Mouse (Mus musculus) kidney, postnatal 0 days (tissue): ENCODE data around the gene Mrpl33. TPM values are rescaled to one million over a fixed set of nuclear protein-coding genes. Genes with fewer than 3 reads are reported as not detected.
"Not testable (repeated sequence)": the region's sequence is repeated elsewhere in the genome, so short reads cannot be mapped to it uniquely, and the experiment has no call there.

Source experiments
- ATAC-seq: fragments of 200-750 bp; cut with Nextera tagmentation; replicated peaks from 2 replicates; pipeline ENCODE4 v1.8.0; 2017; ENCODE audit warnings: low read depth, moderate number of reproducible peaks, moderate TSS enrichment, moderate library complexity; ENCODE audit not compliant: low FRiP score
- DNase-seq: peaks from one replicate; pipeline ENCODE4 v3.0.0-alpha.2; 2016; ENCODE audit warnings: low spot score
- H3K27ac ChIP-seq: fragments of 300-500 bp; sonication (generic); 2 replicates; pipeline ENCODE4 v1.5.1; 2014; ENCODE audit warnings: mild to moderate bottlenecking
- H3K27me3 ChIP-seq: fragments of 300-500 bp; sonication (generic); 2 replicates; pipeline ENCODE4 v1.6.1; 2014; ENCODE audit warnings: low read length, mixed read lengths; ENCODE audit not compliant: insufficient read depth
- H3K36me3 ChIP-seq: fragments of 300-500 bp; sonication (generic); 2 replicates; pipeline ENCODE4 v1.6.1; 2014; ENCODE audit warnings: low read length, mixed read lengths; ENCODE audit not compliant: insufficient read depth
- H3K4me1 ChIP-seq: fragments of 300-500 bp; sonication (generic); replicated peaks from 2 replicates; pipeline ENCODE4 v1.6.1; 2014; ENCODE audit warnings: antibody characterized with exemption, low read length, mixed read lengths; ENCODE audit not compliant: insufficient read depth
- H3K4me2 ChIP-seq: fragments of 300-500 bp; sonication (generic); 2 replicates; pipeline ENCODE4 v1.6.1; 2014; ENCODE audit warnings: mild to moderate bottlenecking, low read length, moderate library complexity, mixed read lengths
- H3K4me3 ChIP-seq: fragments of 300-500 bp; sonication (generic); replicated peaks from 2 replicates; pipeline ENCODE4 v1.5.1; 2014; ENCODE audit warnings: low read depth, low read length
- H3K9ac ChIP-seq: fragments of 300-500 bp; sonication (generic); 2 replicates; pipeline ENCODE4 v1.6.1; 2014; ENCODE audit warnings: low read depth, low read length
- H3K9me3 ChIP-seq: fragments of 300-500 bp; sonication (generic); replicated peaks from 2 replicates; pipeline ENCODE4 v1.6.1; 2016; ENCODE audit warnings: low read length, inconsistent platforms, mixed read lengths
- CTCF ChIP-seq: IDR thresholded peaks from 2 replicates; pipeline ENCODE4 v1.5.1; 2016; ENCODE audit warnings: antibody characterized with exemption, low read depth, mild to moderate bottlenecking, moderate library complexity
- WGBS: fragments of 180-500 bp; shearing (Covaris S2); extraction: QIAGEN DNeasy Blood & Tissue Kit; methylation state at CpG from one replicate; pipeline ENCODE4 v1.1.7; 2014; 5-methylcytosine and 5-hydroxymethylcytosine counted together
- polyA plus RNA-seq: library from polyadenylated mRNA; unstranded; fragments of >200 nt; fragmentation: Nextera tagmentation; extraction: Ambion mirVana; gene quantifications from 2 replicates; pipeline ENCODE4 v1.2.1, GENCODE M21; 2015

The Mrpl33 gene
- polyA plus RNA-seq, 1 experiment from 2014 or later: 406 TPM

GRCm38 (mm10) chr5:31576539-31576975, 20.2 kb upstream of the Mrpl33 start:
- TF ChIP-seq CTCF: no peak
- H3K4me2 ChIP-seq: no peak overlapping the region
- no peaks in the 10 kb centered on the region for H3K36me3 ChIP-seq
- no peak overlapping the region for H3K9ac ChIP-seq
- H3K9me3 ChIP-seq: no peaks in the 10 kb centered on the region
- WGBS: 53% methylated on average over 6 of the region's 7 CpGs
- peak; percentile 95 for ATAC-seq
- peak overlapping the region; percentile 72 for H3K27ac ChIP-seq
- H3K4me1 ChIP-seq: peaks cover 7% of the 10 kb centered on the region; the same call in 1 of the 2 replicates
- H3K4me3 ChIP-seq: no peak overlapping the region
- no peaks in the 10 kb centered on the region for H3K27me3 ChIP-seq
- DNase-seq: peak; percentile 52

GRCm38 (mm10) chr5:31581263-31581662, 15.5 kb upstream of the Mrpl33 start:
- H3K36me3 ChIP-seq: no peaks in the 10 kb centered on the region
- peaks cover 15% of the 10 kb centered on the region; the same call in 1 of the 2 replicates for H3K4me1 ChIP-seq
- H3K9ac ChIP-seq: no peak overlapping the region
- ATAC-seq: no peak
- H3K9me3 ChIP-seq: no peaks in the 10 kb centered on the region
- H3K27me3 ChIP-seq: no peaks in the 10 kb centered on the region
- WGBS: 58% methylated on average over 6 of the region's 6 CpGs
- no peak for DNase-seq
- no peak for TF ChIP-seq CTCF
- no peak overlapping the region for H3K4me2 ChIP-seq
- H3K27ac ChIP-seq: peak overlapping the region; percentile 19; the same call in 1 of the 2 replicates
- no peak overlapping the region for H3K4me3 ChIP-seq

GRCm38 (mm10) chr5:31581932-31582331, 14.8 kb upstream of the Mrpl33 start:
- H3K27ac ChIP-seq: peak overlapping the region; percentile 93
- H3K9me3 ChIP-seq: no peaks in the 10 kb centered on the region
- DNase-seq (no peak), ATAC-seq (no peak)
- no peak overlapping the region for H3K4me3 ChIP-seq
- H3K4me2 ChIP-seq: no peak overlapping the region
- H3K9ac ChIP-seq: no peak overlapping the region
- no peak for TF ChIP-seq CTCF
- H3K4me1 ChIP-seq: peaks cover 18% of the 10 kb centered on the region
- no peaks in the 10 kb centered on the region for H3K27me3 ChIP-seq
- H3K36me3 ChIP-seq: no peaks in the 10 kb centered on the region
- WGBS: 55% methylated on average over 3 of the region's 3 CpGs

GRCm38 (mm10) chr5:31583261-31583660, 13.5 kb upstream of the Mrpl33 start:
- Histone ChIP-seq H3K9ac (no peak overlapping the region), H3K27me3 (no peaks in the 10 kb centered on the region), H3K27ac (peak overlapping the region; percentile 93), H3K36me3 (no peaks in the 10 kb centered on the region), H3K9me3 (no peaks in the 10 kb centered on the region), H3K4me1 (peaks cover 13% of the 10 kb centered on the region), H3K4me2 (no peak overlapping the region), H3K4me3 (no peak overlapping the region)
- 17% methylated on average over 2 of the region's 2 CpGs for WGBS
- TF ChIP-seq CTCF: no peak
- DNase-seq: peak; percentile 95
- peak; percentile 89 for ATAC-seq

- no peaks in the 10 kb centered on the region for H3K9me3 ChIP-seq
- no peak overlapping the region for H3K9ac ChIP-seq
- no peak for TF ChIP-seq CTCF
- peak overlapping the region; percentile 92; the same call in 1 of the 2 replicates for H3K27ac ChIP-seq
- DNase-seq (peak; percentile 38), ATAC-seq (peak; percentile 29)
- WGBS: 62% methylated on average over 4 of the region's 4 CpGs
- no peaks in the 10 kb centered on the region for H3K27me3 ChIP-seq
- H3K4me3 ChIP-seq: no peak overlapping the region
- peaks cover 13% of the 10 kb centered on the region for H3K4me1 ChIP-seq
- no peaks in the 10 kb centered on the region for H3K36me3 ChIP-seq
- H3K4me2 ChIP-seq: no peak overlapping the region
Measured at GRCm38 (mm10) chr5:31585526-31585925, 11.2 kb upstream of the Mrpl33 start.

GRCm38 (mm10) chr5:31588016-31588415, 8.7 kb upstream of the Mrpl33 start:
- Histone ChIP-seq H3K9me3 (no peaks in the 10 kb centered on the region), H3K36me3 (no peaks in the 10 kb centered on the region), H3K9ac (no peak overlapping the region), H3K4me2 (no peak overlapping the region), H3K27me3 (no peaks in the 10 kb centered on the region), H3K4me3 (no peak overlapping the region), H3K27ac (0 out of 2 replicates have a peak overlapping the region, but pooled peaks have one; percentile 36), H3K4me1 (peaks cover 6% of the 10 kb centered on the region; the same call in 1 of the 2 replicates)
- TF ChIP-seq CTCF: no peak
- ATAC-seq (no peak), DNase-seq (no peak)
- 72% methylated on average over 2 of the region's 2 CpGs for WGBS

- H3K4me2 ChIP-seq, ATAC-seq, H3K9ac ChIP-seq, H3K36me3 ChIP-seq, H3K9me3 ChIP-seq, H3K27me3 ChIP-seq, H3K4me1 ChIP-seq, H3K4me3 ChIP-seq, H3K27ac ChIP-seq, DNase-seq: not testable (repeated sequence)
- WGBS: 91% methylated on average over 8 of the region's 8 CpGs
- peak; percentile 42 for TF ChIP-seq CTCF
Measured at GRCm38 (mm10) chr5:31588672-31589071, 8.1 kb upstream of the Mrpl33 start.
